22 mouse cellular contexts compared by ENCODE assay signal in the genomic region with DNA sequence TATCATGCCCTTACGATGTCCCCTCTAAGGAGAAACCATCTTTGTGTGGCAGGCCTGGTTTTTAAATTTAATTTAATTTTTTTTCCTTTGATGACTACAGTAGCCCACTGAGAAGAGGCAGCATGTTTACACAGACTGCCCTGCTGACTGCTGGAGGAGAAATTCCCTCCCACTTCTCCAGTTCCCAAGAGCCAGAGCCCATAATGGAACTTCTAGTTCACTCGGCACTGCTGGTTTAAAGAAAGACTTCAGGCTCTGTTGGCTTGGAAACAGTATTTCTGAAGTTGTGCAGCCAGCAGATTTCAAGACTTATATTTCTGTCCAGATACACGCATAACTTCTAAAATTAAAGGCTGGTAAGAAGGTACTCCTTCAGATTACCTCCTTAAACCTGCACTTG.
DNase-seq lines count a peak whose midpoint lies in the region; ATAC-seq and TF ChIP-seq lines count a peak whose summit lies in the region.
"Had no signal": no experiment of that assay in that cellular context is flagged by ENCODE, and none has a peak within 500 bp of the region (broad histone marks: within the 10 kb centered on the region; RNA-seq: fewer than 3 reads in every experiment).

No protein-coding gene starts in this region.

- no peaks in the 10 kb centered on the region for H3K9me3 ChIP-seq in intestine, embryonic 16.5 days (ENCODE audit: control insufficient read depth, low read length)
- H3K9me3 ChIP-seq: G1E; hindbrain, embryonic 13.5 days; limb, embryonic 13.5 days; liver, embryonic 13.5 days; midbrain, embryonic 12.5 days; neural tube, embryonic 12.5 days had no signal

- no peak for TF ChIP-seq POLR2A in heart, adult 2 months (IDR thresholded peaks at IDR 0.05; ENCODE audit: insufficient read depth, low read depth, low read length)

- no peak overlapping the region for H3K9ac ChIP-seq in heart, adult 2 months (ENCODE audit: low read depth, low read length)
- H3K9ac ChIP-seq in intestine, embryonic 16.5 days (ENCODE audit: low read depth, low read length) = peak overlapping the region; percentile 58
- H3K9ac ChIP-seq: hindbrain, embryonic 13.5 days; limb, embryonic 13.5 days; liver, embryonic 13.5 days; midbrain, embryonic 12.5 days; neural tube, embryonic 12.5 days had no signal

- H3K27me3 ChIP-seq in heart, adult 2 months (ENCODE audit: control insufficient read depth, insufficient read depth, low read length) = no peaks in the 10 kb centered on the region
- no peaks in the 10 kb centered on the region for H3K27me3 ChIP-seq in intestine, embryonic 16.5 days (replicated peaks; ENCODE audit: control insufficient read depth, insufficient read depth, low read length)
- H3K27me3 ChIP-seq: hindbrain, embryonic 13.5 days; limb, embryonic 13.5 days; liver, embryonic 13.5 days; midbrain, embryonic 12.5 days; neural tube, embryonic 12.5 days had no signal

- WGBS in heart, adult 2 months = 73% methylated on average over 3 of the region's 3 CpGs
- whole genome bisulfite sequencing in intestine, embryonic 16.5 days = 41% methylated on average over 3 of the region's 3 CpGs

- H3K4me2 ChIP-seq in intestine, embryonic 16.5 days (ENCODE audit: low read depth, low read length) = peak overlapping the region; percentile 47
- H3K4me2 ChIP-seq: hindbrain, embryonic 13.5 days; limb, embryonic 13.5 days; liver, embryonic 13.5 days; midbrain, embryonic 12.5 days; neural tube, embryonic 12.5 days had no signal

- ATAC-seq in intestine, embryonic 16.5 days = no peak
- ATAC-seq: activated CD4-positive, CD25-positive, alpha-beta regulatory T cell, adult 4 months; forebrain, embryonic 16.5 days had no signal

- peaks cover 6% of the 10 kb centered on the region for H3K36me3 ChIP-seq in heart, adult 2 months (ENCODE audit: control insufficient read depth, insufficient read depth, low read length)
- H3K36me3 ChIP-seq in intestine, embryonic 16.5 days (ENCODE audit: control insufficient read depth, insufficient read depth, low read length) = peaks cover 4% of the 10 kb centered on the region; the same call in 1 of the 2 replicates
- H3K36me3 ChIP-seq: midbrain, embryonic 12.5 days had no signal

- H3K4me3 ChIP-seq in heart, adult 2 months = no peak overlapping the region
- H3K4me3 ChIP-seq in layer of hippocampus, adult 2 months = no peak overlapping the region
- peak overlapping the region; percentile 39 for H3K4me3 ChIP-seq in intestine, embryonic 16.5 days (ENCODE audit: low read length)
- H3K4me3 ChIP-seq: hindbrain, embryonic 13.5 days; limb, embryonic 13.5 days; liver, embryonic 13.5 days; midbrain, embryonic 12.5 days; neural tube, embryonic 12.5 days had no signal

- no peaks in the 10 kb centered on the region for H3K79me2 ChIP-seq in heart, adult 2 months (replicated peaks; ENCODE audit: control insufficient read depth, insufficient read depth, low read length)

- no peak for TF ChIP-seq CTCF in heart, adult 2 months (IDR thresholded peaks at IDR 0.05)
- TF ChIP-seq CTCF in layer of hippocampus, adult 2 months (conservative IDR thresholded peaks at IDR 0.05) = no peak

- TF ChIP-seq EP300 in heart, adult 2 months (IDR thresholded peaks at IDR 0.05; ENCODE audit: insufficient read depth, low read depth, low read length) = no peak

- DNase-seq in heart, adult 11 months = peak; percentile 36
- DNase-seq in heart, adult 2 months = no peak
- DNase-seq in layer of hippocampus, adult 2 months (ENCODE audit: low spot score in 2 of 2) = no peak
- DNase-seq in layer of hippocampus, adult 9-10 months (ENCODE audit: low spot score) = no peak
- DNase-seq in brain, adult 2 months (ENCODE audit: low read depth, low spot score) = peak; percentile 56
- no peak for DNase-seq in natural killer cell, adult 2 months (ENCODE audit: low spot score in 2 of 2)
- DNase-seq in gastrocnemius, postnatal 14 days = no peak
- DNase-seq: adrenal gland, postnatal 25 days; cerebellum, adult 8-10 months; heart, postnatal 14 days; kidney, adult 11 months; kidney, postnatal 14 days; layer of hippocampus, adult 9-11 months; liver, embryonic 13.5 days had no signal

- H3K27ac ChIP-seq in heart, adult 2 months = no peak overlapping the region
- H3K27ac ChIP-seq in layer of hippocampus, adult 2 months = peak overlapping the region; percentile 1; the same call in 1 of the 2 replicates
- peak overlapping the region; percentile 81; the same call in 1 of the 2 replicates for H3K27ac ChIP-seq in intestine, embryonic 16.5 days (ENCODE audit: low read length)
- H3K27ac ChIP-seq: hindbrain, embryonic 13.5 days; limb, embryonic 13.5 days; liver, embryonic 13.5 days; midbrain, embryonic 12.5 days; neural tube, embryonic 12.5 days had no signal

- intact Hi-C loops in heart, adult 2 months (cut with DNase I) = no loop called here
- intact Hi-C loops in gastrocnemius, postnatal 14 days (cut with DNase I; ENCODE audit: low total_unique reads) = no loop called here

- no peaks in the 10 kb centered on the region for H3K4me1 ChIP-seq in heart, adult 2 months (ENCODE audit: control insufficient read depth, insufficient read depth, low read length)
- peaks cover 22% of the 10 kb centered on the region for H3K4me1 ChIP-seq in intestine, embryonic 16.5 days (ENCODE audit: control insufficient read depth, insufficient read depth, low read length)
- H3K4me1 ChIP-seq: hindbrain, embryonic 13.5 days; liver, embryonic 13.5 days; midbrain, embryonic 12.5 days; neural tube, embryonic 12.5 days had no signal

Comparison
In these comparisons a context has a peak if more than half of its experiments do, and no peak if none do; other contexts are left out.
1. DNase-seq: peak in heart, adult 11 months (single experiment) and brain, adult 2 months (single experiment); none in heart, adult 2 months (0 of 2), layer of hippocampus, adult 2 months (0 of 2), layer of hippocampus, adult 9-10 months (single experiment), natural killer cell, adult 2 months (0 of 2) and gastrocnemius, postnatal 14 days (single experiment).